Mouse (Mus musculus) hindbrain, embryonic 16.5 days (tissue): ENCODE measurements around the gene Dusp22. TPM values are rescaled to one million over a fixed set of nuclear protein-coding genes. Genes with fewer than 3 reads are reported as not detected.
A peak's percentile ranks its signal among the peaks of the same experiment; 100 is the strongest.

Experiments used
- ATAC-seq: fragments of 200-750 bp; cut with Nextera tagmentation; 2 replicates; pipeline ENCODE4 v1.8.0; 2017; ENCODE audit warnings: moderate TSS enrichment, moderate library complexity
- H3K27ac ChIP-seq: fragments of 300-500 bp; sonication (generic); 2 replicates; pipeline ENCODE4 v1.5.1; 2014; ENCODE audit warnings: low read depth, mild to moderate bottlenecking, control low read depth, low read length, moderate library complexity
- H3K27me3 ChIP-seq: fragments of 300-500 bp; sonication (generic); replicated peaks from 2 replicates; pipeline ENCODE4 v1.6.1; 2014; ENCODE audit warnings: low read length; ENCODE audit not compliant: control insufficient read depth, insufficient read depth
- H3K36me3 ChIP-seq: fragments of 300-500 bp; sonication (generic); 2 replicates; pipeline ENCODE4 v1.6.1; 2014; ENCODE audit warnings: mild to moderate bottlenecking, low read length, moderate library complexity, mixed read lengths; ENCODE audit not compliant: control insufficient read depth, insufficient read depth
- H3K4me1 ChIP-seq: fragments of 300-500 bp; sonication (generic); 2 replicates; pipeline ENCODE4 v1.6.1; 2014; ENCODE audit warnings: low read depth, low read length; ENCODE audit not compliant: control insufficient read depth, insufficient read depth
- H3K4me2 ChIP-seq: fragments of 300-500 bp; sonication (generic); 2 replicates; pipeline ENCODE4 v1.6.1; 2014; ENCODE audit warnings: mild to moderate bottlenecking, low read length, control low read depth, moderate library complexity
- H3K4me3 ChIP-seq: fragments of 300-500 bp; sonication (generic); 2 replicates; pipeline ENCODE4 v1.5.1; 2014; ENCODE audit warnings: mild to moderate bottlenecking, low read length, control low read depth, moderate library complexity
- H3K9ac ChIP-seq: fragments of 300-500 bp; sonication (generic); 2 replicates; pipeline ENCODE4 v1.6.1; 2014; ENCODE audit warnings: low read depth, mild to moderate bottlenecking, control low read depth, low read length, moderate library complexity
- H3K9me3 ChIP-seq: fragments of 300-500 bp; sonication (generic); 2 replicates; pipeline ENCODE4 v1.6.1; 2014; ENCODE audit warnings: mild to moderate bottlenecking, low read length, moderate library complexity; ENCODE audit not compliant: control insufficient read depth
- WGBS: fragments of 180-500 bp; shearing (Covaris S2); extraction: QIAGEN DNeasy Blood & Tissue Kit; methylation state at CpG from one replicate; pipeline ENCODE4 v1.1.7; 2014; 5-methylcytosine and 5-hydroxymethylcytosine counted together
- polyA plus RNA-seq: library from polyadenylated mRNA; unstranded; fragments of >200 nt; fragmentation: Nextera tagmentation; extraction: Ambion mirVana; gene quantifications from 2 replicates; pipeline ENCODE4 v1.2.1, GENCODE M21; 2015

The Dusp22 gene
- polyA plus RNA-seq, 1 experiment from 2014 or later: 20.4 TPM

GRCm38 (mm10) chr13:30722601-30723000, 62.8 kb downstream of the Dusp22 start:
- Histone ChIP-seq H3K4me2 (no peak overlapping the region), H3K27ac (no peak overlapping the region), H3K9ac (no peak overlapping the region), H3K4me3 (no peak overlapping the region), H3K9me3 (no peaks in the 10 kb centered on the region), H3K4me1 (peaks cover 4% of the 10 kb centered on the region; the same call in 1 of the 2 replicates), H3K27me3 (no peaks in the 10 kb centered on the region), H3K36me3 (no peaks in the 10 kb centered on the region)
- WGBS: 13% methylated on average over 7 of the region's 7 CpGs
- ATAC-seq: peak; percentile 18; the same call in 1 of the 2 replicates

- 68% methylated on average over 5 of the region's 5 CpGs for WGBS
- Histone ChIP-seq H3K27ac (no peak overlapping the region), H3K4me2 (no peak overlapping the region), H3K9ac (no peak overlapping the region), H3K4me1 (peaks cover 4% of the 10 kb centered on the region; the same call in 1 of the 2 replicates), H3K27me3 (no peaks in the 10 kb centered on the region), H3K36me3 (no peaks in the 10 kb centered on the region), H3K9me3 (no peaks in the 10 kb centered on the region), H3K4me3 (no peak overlapping the region)
- ATAC-seq: no peak
These were observed 63.5 kb downstream of the Dusp22 start for GRCm38 (mm10) chr13:30723258-30723657.

GRCm38 (mm10) chr13:30723858-30724257, 64.1 kb downstream of the Dusp22 start:
- ATAC-seq: no peak
- no peak overlapping the region for H3K9ac ChIP-seq
- H3K36me3 ChIP-seq: no peaks in the 10 kb centered on the region
- no peak overlapping the region for H3K27ac ChIP-seq
- H3K4me3 ChIP-seq: no peak overlapping the region
- peaks cover 4% of the 10 kb centered on the region; the same call in 1 of the 2 replicates for H3K4me1 ChIP-seq
- 64% methylated on average over 8 of the region's 8 CpGs for WGBS
- H3K9me3 ChIP-seq: no peaks in the 10 kb centered on the region
- H3K4me2 ChIP-seq: no peak overlapping the region
- H3K27me3 ChIP-seq: no peaks in the 10 kb centered on the region

- no peaks in the 10 kb centered on the region for H3K9me3 ChIP-seq
- no peak overlapping the region for H3K9ac ChIP-seq
- H3K36me3 ChIP-seq: no peaks in the 10 kb centered on the region
- ATAC-seq: peak; percentile 74
- no peaks in the 10 kb centered on the region for H3K27me3 ChIP-seq
- H3K4me3 ChIP-seq: no peak overlapping the region
- H3K27ac ChIP-seq: no peak overlapping the region
- peaks cover 4% of the 10 kb centered on the region; the same call in 1 of the 2 replicates for H3K4me1 ChIP-seq
- peak overlapping the region; percentile 22 for H3K4me2 ChIP-seq
- WGBS: 20% methylated on average over 7 of the region's 7 CpGs
These were observed 65.0 kb downstream of the Dusp22 start for GRCm38 (mm10) chr13:30724691-30725271.

GRCm38 (mm10) chr13:30726879-30727278, 67.1 kb downstream of the Dusp22 start:
- Histone ChIP-seq H3K9ac (no peak overlapping the region), H3K27me3 (no peaks in the 10 kb centered on the region), H3K4me3 (no peak overlapping the region), H3K27ac (no peak overlapping the region), H3K4me2 (no peak overlapping the region), H3K9me3 (no peaks in the 10 kb centered on the region), H3K4me1 (peaks cover 4% of the 10 kb centered on the region; the same call in 1 of the 2 replicates), H3K36me3 (no peaks in the 10 kb centered on the region)
- ATAC-seq: no peak
- 86% methylated on average over 4 of the region's 4 CpGs for WGBS

- WGBS: 97% methylated on average over 7 of the region's 7 CpGs
These were observed 68.4 kb downstream of the Dusp22 start for GRCm38 (mm10) chr13:30728155-30728554.

GRCm38 (mm10) chr13:30729245-30729644, 69.4 kb downstream of the Dusp22 start:
- WGBS: 66% methylated on average over 6 of the region's 6 CpGs
- H3K9me3 ChIP-seq: no peaks in the 10 kb centered on the region
- no peaks in the 10 kb centered on the region; the same call in 1 of the 2 replicates for H3K4me1 ChIP-seq
- H3K27me3 ChIP-seq: no peaks in the 10 kb centered on the region
- H3K4me3 ChIP-seq: no peak overlapping the region
- no peaks in the 10 kb centered on the region for H3K36me3 ChIP-seq
- H3K27ac ChIP-seq: no peak overlapping the region
- ATAC-seq: no peak
- H3K4me2 ChIP-seq: no peak overlapping the region
- no peak overlapping the region for H3K9ac ChIP-seq

More at GRCm38 (mm10) chr13:30728155-30728554, 68.4 kb downstream of the Dusp22 start:
- H3K4me1 ChIP-seq: no peaks in the 10 kb centered on the region; the same call in 1 of the 2 replicates
- no peaks in the 10 kb centered on the region for H3K9me3 ChIP-seq
- H3K36me3 ChIP-seq: no peaks in the 10 kb centered on the region
- H3K27ac ChIP-seq: no peak overlapping the region
- H3K4me3 ChIP-seq: no peak overlapping the region
- H3K9ac ChIP-seq: no peak overlapping the region
- H3K27me3 ChIP-seq: no peaks in the 10 kb centered on the region
- no peak for ATAC-seq
- H3K4me2 ChIP-seq: no peak overlapping the region

- Histone ChIP-seq H3K36me3 (no peaks in the 10 kb centered on the region), H3K4me3 (no peak overlapping the region), H3K4me1 (no peaks in the 10 kb centered on the region), H3K27me3 (no peaks in the 10 kb centered on the region), H3K27ac (no peak overlapping the region), H3K9me3 (no peaks in the 10 kb centered on the region), H3K4me2 (no peak overlapping the region), H3K9ac (no peak overlapping the region)
- 86% methylated on average over 15 of the region's 15 CpGs for WGBS
- ATAC-seq: no peak
These were observed 70.5 kb downstream of the Dusp22 start for GRCm38 (mm10) chr13:30730104-30730793.

- H3K36me3 ChIP-seq: no peaks in the 10 kb centered on the region
- WGBS: 82% methylated on average over 11 of the region's 11 CpGs
- H3K9me3 ChIP-seq: no peaks in the 10 kb centered on the region
- H3K4me2 ChIP-seq: no peak overlapping the region
- H3K4me1 ChIP-seq: no peaks in the 10 kb centered on the region
- ATAC-seq: no peak
- no peak overlapping the region for H3K4me3 ChIP-seq
- H3K27me3 ChIP-seq: no peaks in the 10 kb centered on the region
- H3K9ac ChIP-seq: no peak overlapping the region
- H3K27ac ChIP-seq: no peak overlapping the region
These were observed 73.1 kb downstream of the Dusp22 start for GRCm38 (mm10) chr13:30732709-30733445.
